Mouse (Mus musculus) CD8-positive naive resting alpha-beta T cell, adult 2 months (primary cell): ENCODE results near the gene Kif19a.

Source experiments
- DNase-seq, 2 experiments: peaks; one replicate each; pipeline ENCODE4 v3.0.0; 2022; ENCODE audit warnings: low read depth in 2 of 2, low spot score in 2 of 2

The Kif19a gene

DNA sequence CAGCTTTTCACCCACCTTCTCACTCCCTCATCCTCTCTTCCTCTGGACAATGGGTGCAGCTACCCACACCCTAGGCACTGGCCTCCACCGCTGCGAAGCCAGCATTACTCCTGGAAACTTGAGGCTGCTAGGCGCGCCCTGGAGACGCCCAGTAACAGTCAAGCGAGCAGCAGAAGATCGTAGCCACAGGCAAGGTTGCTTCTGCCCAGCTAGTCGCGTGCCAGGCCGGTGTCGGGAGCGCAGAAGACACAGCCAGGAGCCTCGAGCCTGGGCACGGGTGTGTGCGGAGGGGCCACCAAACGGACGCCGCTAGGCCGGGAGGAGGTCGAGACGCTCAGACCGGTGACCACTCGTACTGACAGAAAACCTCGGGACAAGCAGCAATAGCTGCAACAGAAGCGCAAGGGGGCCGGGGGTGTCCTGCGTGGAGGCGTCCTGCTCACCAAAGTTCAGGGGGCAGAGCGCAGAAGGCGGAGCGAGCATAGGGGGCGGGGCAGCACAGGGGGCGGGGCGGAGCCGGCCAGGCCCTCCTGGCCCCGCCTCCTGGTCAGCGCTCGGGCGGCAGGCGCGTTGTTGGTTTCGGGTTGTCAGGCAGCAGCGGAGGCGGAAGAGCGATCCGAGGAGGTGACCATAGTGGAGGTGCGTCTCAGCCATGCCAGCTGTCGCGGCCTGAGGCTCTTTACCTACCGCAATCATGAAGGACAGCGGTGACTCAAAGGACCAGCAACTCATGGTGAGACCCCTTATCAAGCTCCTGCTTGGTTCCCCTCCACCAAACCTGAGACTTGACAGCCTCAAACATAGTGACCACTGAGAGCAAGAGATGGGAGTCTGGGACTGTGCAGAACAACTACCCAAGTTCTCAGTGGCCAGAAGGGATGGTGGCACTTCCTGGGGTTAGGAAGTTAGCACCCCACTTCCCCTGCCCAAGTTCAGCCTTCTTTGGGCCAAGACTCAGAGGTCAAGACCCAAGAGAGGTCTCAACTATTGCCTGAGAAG, at the start of gene Kif19a:
TSS of gene Kif19a (plus strand) at position 569 of the 999 bp plus-strand sequence.
- DNase-seq = no peak

DNA sequence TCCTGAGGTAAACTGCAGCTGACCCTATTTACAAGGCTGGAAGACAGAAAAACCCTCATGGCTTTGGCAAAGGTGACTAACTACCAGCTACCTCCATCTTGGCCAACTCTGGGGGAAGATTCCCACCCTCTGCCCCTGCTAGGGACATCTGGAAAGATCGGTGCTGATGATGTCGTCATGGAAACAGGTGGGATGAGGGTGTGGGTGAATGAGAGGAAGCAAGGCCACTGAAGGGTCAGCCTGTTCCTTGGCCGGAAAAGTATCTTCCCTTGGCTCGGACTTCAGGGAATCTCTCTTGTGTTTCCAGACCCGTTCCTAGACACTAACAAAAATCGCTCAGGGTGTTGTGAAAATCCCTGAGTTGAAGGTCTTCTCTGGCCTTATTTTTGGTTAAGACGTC, 49.7 kb upstream of the Kif19a start:
- no peak for DNase-seq

DNA sequence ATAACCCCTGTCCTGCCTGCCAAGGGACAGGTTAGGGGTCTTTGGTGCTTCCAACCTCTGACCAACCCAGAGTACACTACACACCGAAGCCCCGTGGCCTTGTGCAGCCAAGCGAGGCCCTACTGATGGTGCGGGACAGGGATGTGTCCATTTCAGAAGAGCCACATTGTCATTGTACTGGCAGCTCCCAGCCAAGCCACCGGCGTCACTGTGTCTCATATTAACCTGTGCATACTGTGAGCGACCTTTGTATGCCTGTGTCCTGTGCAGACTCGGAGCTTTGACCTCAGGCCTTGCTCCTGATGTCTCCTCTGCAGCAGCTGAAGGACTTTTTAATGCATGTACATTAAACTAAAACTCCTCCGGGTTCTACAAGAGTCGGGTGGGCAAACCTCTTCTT, 44.7 kb upstream of the Kif19a start:
- no peak for DNase-seq

DNA sequence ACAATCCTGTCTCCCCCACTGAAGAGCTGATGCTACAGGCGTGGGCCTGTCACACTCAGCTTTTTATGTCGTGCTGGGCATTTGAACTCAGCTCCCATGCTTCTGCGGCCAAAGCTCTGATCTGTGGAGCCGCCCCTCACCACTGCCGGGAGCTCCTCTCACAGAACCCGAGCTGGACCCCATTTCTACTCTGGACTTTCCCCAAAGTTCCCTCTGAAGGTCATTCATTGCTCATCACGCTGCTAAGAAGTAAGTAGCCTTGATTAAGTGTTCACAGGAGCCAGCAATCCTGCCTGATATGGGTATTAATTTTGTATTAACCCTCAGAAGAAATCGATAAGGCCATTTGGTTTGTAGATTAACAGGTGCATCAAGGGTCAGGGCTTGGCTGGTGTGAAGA, 42.8 kb upstream of the Kif19a start:
- no peak for DNase-seq

DNA sequence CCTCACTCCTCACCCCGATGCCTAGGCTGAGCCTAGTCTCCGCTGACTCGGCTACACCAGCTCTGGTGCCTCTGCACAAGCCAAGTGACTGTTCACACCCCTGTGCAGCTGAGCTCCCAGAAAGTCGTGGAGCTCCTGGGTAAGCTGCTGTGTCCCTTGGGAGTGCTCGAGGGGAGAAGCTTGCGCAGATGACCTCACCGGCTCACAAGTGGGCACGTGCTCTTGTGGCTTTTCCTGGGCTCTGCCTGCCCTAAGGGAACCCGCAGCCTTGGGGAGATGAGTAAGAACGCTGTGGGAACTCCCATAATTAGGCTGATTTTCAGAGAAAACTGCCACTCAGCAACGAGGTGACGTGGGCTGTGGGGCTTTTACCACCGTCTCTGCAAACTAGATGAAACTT, 42.2 kb upstream of the Kif19a start:
- no peak for DNase-seq

DNA sequence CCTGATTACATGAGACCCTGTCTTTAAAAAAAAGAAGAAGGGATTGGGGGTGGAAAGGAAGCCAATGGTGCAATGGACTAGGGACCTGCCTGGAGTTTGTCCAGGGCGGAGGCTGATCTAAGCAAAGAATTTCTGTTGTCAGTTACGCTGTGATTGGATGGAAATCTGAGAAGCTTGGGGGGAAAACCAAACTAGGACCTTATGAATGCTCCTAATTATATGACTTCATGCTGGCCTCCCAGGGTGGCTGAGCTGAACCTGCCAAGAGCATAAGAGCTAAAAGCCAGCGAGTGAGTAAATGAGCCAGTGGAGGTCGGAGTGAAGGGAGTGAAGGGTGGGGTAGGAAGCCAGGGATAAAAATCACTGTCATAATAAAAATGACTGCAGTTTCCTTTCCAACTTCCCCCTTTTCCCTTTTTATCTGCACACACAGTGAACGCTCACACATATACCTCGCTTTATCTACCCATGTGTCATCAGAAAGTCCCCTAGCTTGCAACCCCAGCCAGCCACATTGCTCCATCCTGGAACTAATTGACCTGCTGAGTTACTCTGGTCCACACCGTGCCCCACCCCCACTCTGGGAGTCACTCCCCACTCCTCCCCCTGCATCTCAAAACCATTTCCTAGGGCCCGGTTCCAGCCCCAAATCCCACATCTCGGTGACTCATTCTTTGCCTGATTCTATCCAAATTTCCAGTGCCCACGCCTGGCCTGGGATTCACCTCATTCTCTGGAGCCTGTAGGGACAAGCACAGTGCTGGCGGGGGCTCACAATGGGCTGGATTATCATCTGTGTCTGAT, 40.2 kb upstream of the Kif19a start:
- no peak for DNase-seq

DNA sequence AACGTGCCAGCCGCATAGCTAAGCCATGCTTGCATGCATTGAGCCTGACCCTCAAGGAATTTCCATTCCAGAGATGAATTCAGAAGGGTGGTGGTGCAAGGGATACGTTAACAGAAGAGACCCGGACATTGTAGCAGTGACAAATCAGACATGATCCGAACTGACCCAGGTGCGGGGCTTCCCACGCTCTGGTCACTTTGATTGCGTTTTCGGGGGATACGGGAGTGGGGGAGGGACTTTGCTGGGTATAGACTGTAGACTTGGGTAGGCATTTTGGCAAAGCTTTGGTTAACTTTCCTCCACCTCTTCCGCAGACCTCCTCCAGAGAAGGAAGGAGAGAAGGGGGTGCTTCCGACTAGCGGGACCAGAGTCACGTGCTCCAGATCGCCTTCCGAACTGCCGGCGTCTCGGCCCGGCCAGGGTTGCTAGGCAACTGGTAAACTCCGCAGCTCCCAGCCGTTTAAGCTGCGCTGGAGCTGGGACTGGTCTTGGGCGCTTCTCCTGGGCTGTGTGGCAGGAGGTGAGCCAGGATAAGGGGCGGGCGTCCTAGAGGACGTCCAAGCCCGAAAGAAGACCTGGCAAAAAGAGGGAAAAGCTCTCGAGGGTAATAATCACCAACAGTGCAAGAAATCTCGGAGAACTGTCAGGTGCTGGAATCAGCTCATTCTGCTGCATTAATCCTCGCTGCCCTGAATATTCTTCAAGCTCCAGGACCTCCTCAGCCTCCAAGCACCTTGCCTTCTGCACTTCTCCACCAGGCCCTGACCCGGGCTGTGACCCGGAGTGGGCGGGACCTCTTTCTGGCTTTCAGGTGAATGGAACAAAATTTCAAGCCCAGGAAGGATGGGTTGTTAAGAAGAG, 38.0 kb upstream of the Kif19a start, which contains the start of gene Dnaic2:
TSS of gene Dnaic2 (plus strand) at position 444 of the 861 bp plus-strand sequence.
- no peak for DNase-seq

DNA sequence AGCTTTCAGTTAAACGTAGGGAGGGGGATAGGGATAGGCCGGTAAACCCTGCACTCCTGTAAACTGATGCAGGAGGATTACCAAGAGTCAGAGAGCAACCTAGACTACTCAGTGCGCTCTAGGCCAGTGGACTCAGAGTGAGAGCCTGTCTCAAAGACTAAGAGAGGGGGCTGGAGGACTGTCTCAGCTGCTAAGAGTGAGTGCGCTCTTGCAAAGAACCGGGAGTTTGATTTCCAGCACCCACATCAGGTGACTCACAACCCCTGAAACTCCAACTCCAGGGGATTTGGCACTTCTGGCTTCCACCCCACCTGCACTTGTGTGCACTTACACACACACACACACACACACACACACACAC, 37.4 kb upstream of the Kif19a start:
- no peak for DNase-seq

DNA sequence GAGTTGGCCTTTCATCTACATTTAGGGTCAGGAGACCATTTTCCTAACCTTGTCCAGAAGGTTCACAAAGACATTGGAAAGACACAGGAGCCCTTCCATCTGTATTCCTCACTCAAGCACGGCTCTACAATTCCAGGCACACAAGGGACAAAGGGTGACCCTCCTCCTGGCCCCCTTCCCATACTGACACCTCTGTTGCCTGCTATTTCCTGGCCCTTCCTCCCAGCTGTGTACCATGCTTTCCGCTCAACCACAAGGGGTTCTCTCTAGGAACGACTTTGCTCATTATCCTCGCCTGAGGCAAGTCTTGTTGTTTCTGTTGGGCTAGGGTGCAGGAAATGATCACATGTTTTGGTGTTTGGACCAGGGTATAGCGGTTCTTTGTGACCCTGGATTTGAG, 36.9 kb upstream of the Kif19a start:
- no peak for DNase-seq

DNA sequence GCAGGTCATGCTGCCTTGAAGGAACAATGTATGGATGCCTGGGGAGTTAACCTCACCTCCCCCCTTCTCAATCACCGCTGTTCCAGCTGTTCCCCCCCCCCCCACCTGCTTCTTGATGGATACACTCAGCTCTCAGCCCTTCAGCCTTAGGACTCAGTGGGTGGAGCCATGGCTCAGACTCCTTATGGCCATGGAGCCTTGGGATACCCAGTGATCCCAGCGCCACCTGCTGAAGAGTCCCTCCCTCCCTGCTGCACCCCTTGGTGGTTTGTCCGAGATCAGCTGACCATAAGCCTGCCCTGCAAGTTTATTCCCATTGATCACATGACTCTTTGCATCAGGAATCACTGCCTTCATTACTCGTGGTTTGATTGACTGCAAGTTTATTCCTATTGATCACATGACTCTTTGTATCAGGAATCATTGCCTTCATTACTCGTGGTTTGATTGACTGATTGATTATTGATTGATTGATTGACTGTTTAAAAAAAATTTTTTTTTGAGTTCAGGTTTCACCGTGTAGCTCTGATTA, 35.3 kb upstream of the Kif19a start:
- no peak for DNase-seq

DNA sequence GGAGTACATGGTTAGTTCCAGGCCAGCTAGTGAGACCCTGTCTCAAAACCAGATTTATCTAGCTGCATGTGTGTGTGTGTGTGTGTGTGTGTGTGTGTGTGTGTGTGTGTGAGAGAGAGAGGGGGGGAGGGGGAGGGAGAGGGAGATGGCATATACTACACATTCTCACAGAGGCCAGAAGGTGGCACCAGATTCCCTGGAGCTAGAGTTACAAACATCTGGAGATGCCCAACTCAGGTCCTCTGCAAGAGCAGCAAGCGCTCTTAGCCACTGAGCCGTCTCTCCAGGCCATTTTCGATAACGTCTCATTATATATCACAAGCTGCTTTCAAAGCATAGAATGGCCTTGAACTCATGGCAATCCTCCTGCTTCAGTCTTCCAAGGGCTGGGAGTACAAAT, 33.5 kb upstream of the Kif19a start:
- DNase-seq = no peak

DNA sequence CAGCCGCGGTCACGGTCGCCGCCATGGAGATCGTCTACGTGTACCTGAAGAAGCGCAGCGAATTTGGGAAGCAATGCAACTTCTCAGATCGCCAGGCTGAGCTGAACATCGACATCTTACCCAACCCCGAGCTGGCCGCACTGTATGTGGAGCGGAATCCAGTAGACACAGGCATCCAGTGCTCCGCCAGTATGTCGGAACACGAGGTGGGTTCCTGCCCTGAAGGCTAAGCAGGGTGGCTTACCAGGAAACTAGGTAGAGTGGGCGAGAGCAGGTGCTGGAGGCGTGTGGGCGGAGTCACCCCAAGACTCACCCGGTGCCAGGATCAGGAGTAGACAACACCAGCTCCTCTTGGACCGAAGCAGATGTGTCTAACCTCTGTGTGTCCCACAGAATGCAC, 32.3 kb upstream of the Kif19a start:
- DNase-seq = no peak

DNA sequence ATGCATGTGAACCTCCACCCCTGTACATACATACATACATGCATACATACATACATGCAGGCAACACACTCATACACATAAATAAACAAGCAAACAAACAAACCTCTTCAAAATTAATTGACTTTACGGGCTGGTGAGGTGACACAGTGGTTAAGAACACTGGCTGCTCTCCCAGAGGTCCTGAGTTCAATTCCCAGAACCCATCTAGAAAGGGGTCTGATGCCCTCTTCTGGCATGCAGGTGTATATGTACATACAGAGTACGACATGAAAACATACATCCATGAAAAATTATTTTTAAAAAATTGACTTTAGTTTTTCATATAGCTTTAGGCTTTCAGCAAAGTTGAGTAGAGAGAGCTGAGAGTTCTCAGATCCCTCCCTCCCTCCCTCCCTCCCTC, 29.1 kb upstream of the Kif19a start:
- no peak for DNase-seq

DNA sequence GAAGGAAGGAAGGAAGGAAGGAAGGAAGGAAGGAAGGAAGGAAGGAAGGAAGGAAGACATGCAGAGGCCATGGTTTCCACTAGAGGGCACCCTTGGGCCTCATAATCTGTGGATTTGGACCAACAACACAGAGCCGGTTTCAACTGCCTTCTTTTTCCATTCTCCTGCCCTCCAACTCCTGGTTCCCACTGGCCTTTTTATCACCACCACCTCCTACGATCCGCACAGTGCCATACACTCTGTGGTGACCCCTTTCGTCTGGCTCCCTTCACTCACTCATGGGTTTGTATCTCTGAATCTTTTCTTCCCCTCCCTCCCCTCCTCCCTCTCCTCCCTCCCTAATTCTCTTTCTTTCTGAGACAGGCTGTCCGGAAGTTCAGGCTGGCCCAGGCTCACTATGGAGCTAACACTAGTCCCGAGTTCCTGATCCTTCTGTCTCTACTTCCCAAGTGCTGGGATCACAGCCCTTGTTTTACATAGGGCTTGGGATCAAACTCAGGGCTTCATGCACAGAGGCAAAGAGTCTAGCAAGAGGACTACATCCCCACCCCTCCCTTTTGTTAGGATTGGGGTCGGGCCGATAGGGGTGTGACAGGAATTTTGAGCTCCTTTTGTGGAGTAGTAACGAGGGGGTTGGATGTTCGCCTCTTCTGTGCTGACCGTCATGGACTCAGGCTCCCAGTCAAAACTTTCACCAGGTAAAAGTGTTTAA, 28.1 kb upstream of the Kif19a start:
- DNase-seq = peak in 1 of 2 experiments; percentile 26

DNA sequence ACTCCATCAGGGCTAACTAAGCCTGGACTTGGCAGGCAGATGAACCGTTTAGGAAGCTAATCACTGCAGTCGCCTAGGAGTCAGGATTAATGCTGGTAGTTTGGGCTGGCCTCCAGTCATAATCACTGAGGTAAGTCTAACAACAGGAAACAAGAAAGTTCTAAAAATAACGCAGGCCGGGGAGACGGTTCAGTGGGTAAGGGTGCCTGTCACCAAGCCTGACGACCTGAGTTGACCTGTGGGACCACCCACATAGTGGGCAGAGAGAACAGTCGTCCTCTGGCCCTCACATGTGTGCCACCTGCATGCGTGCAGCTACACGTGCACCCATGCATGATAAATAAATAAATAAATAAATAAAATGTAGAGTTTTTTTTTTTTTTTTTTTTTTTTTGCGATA, 24.6 kb upstream of the Kif19a start:
- DNase-seq = no peak

DNA sequence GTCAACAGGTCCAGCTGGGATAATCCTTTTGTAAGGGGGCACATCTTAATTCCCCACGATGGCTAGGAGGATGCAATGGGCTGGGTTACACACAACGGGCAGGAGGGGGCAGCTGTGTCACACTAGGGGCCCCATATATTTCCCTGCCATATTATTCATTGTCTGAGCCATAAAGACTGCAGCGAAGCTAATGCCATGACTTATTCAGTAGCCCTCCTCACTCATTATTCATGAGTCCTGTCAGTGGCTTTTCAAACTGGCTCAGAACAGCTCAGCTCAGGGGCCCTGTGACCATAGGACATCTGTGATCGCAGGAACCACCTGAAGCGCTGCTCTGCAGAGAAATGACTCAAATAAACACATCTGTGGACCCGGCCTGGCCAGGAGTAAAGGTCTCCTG, 23.7 kb upstream of the Kif19a start:
- no peak for DNase-seq

DNA sequence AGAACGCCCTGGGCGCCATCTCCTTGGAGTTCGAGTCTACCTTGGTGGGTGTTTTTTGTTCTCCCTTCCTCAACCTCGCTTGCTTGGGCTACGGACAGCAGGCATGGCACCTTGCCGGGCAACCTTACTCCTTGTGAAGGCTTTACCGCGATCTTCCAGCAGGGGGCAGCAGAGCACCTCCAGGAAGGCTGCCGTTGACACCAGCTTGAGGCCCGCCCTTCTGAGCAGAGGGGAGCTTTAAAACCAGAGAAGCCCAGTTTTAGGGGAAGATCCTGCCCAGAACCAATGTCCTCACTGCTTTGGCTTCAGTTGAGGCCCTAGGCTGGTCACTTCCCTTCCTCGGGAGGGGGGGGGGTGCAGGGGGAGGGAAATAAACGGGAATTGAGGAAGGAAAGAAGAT, 20.1 kb upstream of the Kif19a start:
- DNase-seq = peak; percentile 79 to 82

DNA sequence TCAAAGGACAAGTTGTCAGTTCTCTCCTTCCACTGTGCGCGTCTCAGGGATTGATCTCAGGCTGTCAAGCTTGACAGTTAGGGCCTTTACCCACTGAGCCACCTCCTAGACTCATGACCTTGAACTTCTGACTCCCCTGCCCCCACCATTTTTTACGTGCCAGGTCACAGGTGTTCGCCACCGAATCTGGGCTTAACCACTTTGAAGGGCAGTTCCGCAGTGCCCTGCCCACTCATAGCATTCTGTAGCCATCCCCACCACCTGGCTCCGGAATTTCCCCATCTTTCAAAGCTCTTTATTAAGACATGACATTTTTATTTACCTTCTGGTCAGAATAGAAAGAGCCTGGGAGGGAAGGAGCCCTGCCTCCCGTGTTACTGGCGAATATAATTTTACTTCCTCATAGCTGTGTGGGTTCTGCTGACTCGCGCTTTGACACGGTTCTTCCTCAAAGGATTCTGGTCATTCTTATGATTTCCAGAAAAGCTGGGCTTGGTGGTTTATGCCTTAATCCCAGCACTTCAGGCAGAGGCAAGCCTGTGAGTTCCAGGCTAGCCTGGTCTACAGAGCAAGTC, 17.5 kb upstream of the Kif19a start:
- DNase-seq = no peak

DNA sequence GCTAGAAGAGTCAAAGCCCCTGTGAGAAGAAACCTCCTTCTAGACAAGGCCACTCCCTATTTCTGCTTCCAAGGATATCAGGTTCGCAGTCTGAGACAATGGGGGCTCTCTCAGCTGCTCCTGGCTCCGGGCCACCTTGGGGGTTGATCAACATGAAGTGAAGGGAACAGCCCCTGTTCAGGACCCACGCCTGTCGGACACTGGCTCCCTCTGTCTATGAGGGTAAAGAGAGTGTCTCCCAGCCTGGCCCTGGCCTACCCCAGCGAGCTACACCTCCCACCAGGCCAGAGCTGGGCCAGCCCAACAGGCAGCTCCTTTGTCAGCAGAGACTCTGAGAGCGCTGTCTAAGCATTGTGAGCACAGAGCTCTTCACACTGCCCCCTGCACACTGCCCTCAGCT, 4.7 kb downstream of the Kif19a start:
- no peak for DNase-seq

DNA sequence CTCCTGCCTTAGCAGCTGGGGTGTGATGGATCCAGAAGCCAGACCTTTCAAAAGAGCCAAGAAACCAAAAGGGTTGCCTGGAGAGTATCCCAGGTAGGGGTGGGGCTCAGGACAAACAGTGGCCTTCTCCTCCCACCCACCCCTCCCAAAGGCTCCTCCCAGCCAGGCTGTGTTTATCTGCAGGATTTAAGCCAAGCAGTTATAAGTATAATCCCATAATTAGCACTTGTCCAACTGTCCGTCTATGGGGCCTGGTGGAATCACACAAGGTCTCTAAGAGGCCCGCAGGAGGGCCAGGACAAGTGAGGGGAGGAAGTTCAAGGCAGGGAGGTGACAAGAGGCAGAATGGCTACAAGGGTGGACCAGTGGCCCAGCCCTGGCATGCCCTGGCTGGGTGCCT, 6.7 kb downstream of the Kif19a start:
- no peak for DNase-seq
